Mouse (Mus musculus): ENCODE data around the gene Ppp2r2c. TPM values are rescaled to one million over a fixed set of nuclear protein-coding genes. Genes with fewer than 3 reads are reported as not detected.

The Ppp2r2c gene
- polyA plus RNA-seq, 1 experiment from 2014 or later = 1.2 TPM

GRCm38 (mm10) chr5:36889380-36889886 is 21.1 kb downstream of the Ppp2r2c start:
- H3K9ac ChIP-seq (ENCODE audit: low read length) = no peak overlapping the region
- H3K36me3 ChIP-seq (ENCODE audit: control insufficient read depth, insufficient read depth, low read length) = no peaks in the 10 kb centered on the region
- DNase-seq (ENCODE audit: low spot score, missing footprints) (no peak), ATAC-seq (ENCODE audit: low FRiP score) (no peak)
- peaks cover 4% of the 10 kb centered on the region; the same call in 1 of the 2 replicates for H3K4me1 ChIP-seq (ENCODE audit: control insufficient read depth, insufficient read depth, low read length)
- 78% methylated on average over 2 of the region's 2 CpGs for WGBS
- H3K9me3 ChIP-seq (ENCODE audit: control insufficient read depth, low read length) = no peaks in the 10 kb centered on the region
- H3K27ac ChIP-seq (ENCODE audit: low read depth, low read length) = no peak overlapping the region
- H3K4me3 ChIP-seq (ENCODE audit: low read depth, low read length) = no peak overlapping the region
- no peak overlapping the region for H3K4me2 ChIP-seq
- H3K27me3 ChIP-seq (ENCODE audit: control insufficient read depth, insufficient read depth, low read length) = no peaks in the 10 kb centered on the region

GRCm38 (mm10) chr5:36890794-36891193 is 22.5 kb downstream of the Ppp2r2c start:
- Histone ChIP-seq H3K4me1 (ENCODE audit: control insufficient read depth, insufficient read depth, low read length) (peaks cover 4% of the 10 kb centered on the region; the same call in 1 of the 2 replicates), H3K9me3 (ENCODE audit: control insufficient read depth, low read length) (no peaks in the 10 kb centered on the region), H3K27ac (ENCODE audit: low read depth, low read length) (no peak overlapping the region), H3K36me3 (ENCODE audit: control insufficient read depth, insufficient read depth, low read length) (no peaks in the 10 kb centered on the region), H3K4me2 (no peak overlapping the region), H3K4me3 (ENCODE audit: low read depth, low read length) (no peak overlapping the region), H3K27me3 (ENCODE audit: control insufficient read depth, insufficient read depth, low read length) (no peaks in the 10 kb centered on the region), H3K9ac (ENCODE audit: low read length) (no peak overlapping the region)
- WGBS = 38% methylated on average over 9 of the region's 9 CpGs
- peak; percentile 30; the same call in 1 of the 2 replicates for ATAC-seq (ENCODE audit: low FRiP score)
- DNase-seq (ENCODE audit: low spot score, missing footprints) = no peak

DNA sequence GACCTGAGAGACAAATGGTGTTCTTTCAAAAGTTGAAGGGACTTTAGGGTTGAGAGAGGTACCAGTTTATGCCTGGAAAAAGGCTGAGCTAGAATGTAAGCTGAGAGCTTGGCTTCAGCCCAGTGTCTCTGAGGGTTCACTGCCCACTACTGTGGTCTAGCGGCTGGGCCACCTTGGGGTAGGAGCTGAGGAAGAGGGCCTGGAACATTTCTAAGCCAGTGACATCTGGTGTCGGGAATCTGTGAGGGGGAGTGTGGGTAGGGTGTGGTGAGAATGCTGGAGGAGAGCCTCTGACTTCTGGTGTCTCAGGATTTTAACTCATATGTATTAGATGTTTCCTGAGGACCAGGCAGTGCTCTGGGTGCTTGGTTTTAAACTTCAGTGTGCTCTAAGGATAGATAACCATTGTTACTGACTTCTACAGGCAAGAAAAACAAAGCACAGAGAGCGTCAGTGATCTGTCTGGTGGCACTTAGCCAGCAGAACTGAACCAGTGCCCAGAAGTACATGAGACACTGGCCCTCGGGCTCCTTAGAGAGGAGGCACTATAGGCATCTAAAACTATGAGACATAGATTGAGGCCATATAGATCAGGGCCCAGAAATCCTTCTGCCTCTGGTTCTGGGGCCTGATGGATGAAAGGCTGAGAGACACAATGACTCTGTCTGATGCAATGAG is 23.6 kb downstream of the Ppp2r2c start:
- no peak overlapping the region for H3K4me3 ChIP-seq (ENCODE audit: low read depth, low read length)
- ATAC-seq (ENCODE audit: low FRiP score) (no peak), DNase-seq (ENCODE audit: low spot score, missing footprints) (no peak)
- peaks cover 4% of the 10 kb centered on the region; the same call in 1 of the 2 replicates for H3K4me1 ChIP-seq (ENCODE audit: control insufficient read depth, insufficient read depth, low read length)
- no peaks in the 10 kb centered on the region for H3K36me3 ChIP-seq (ENCODE audit: control insufficient read depth, insufficient read depth, low read length)
- 71% methylated on average over 4 of the region's 4 CpGs for WGBS
- H3K27ac ChIP-seq (ENCODE audit: low read depth, low read length) = no peak overlapping the region
- no peaks in the 10 kb centered on the region for H3K9me3 ChIP-seq (ENCODE audit: control insufficient read depth, low read length)
- no peak overlapping the region for H3K9ac ChIP-seq (ENCODE audit: low read length)
- no peaks in the 10 kb centered on the region for H3K27me3 ChIP-seq (ENCODE audit: control insufficient read depth, insufficient read depth, low read length)
- no peak overlapping the region for H3K4me2 ChIP-seq

DNA sequence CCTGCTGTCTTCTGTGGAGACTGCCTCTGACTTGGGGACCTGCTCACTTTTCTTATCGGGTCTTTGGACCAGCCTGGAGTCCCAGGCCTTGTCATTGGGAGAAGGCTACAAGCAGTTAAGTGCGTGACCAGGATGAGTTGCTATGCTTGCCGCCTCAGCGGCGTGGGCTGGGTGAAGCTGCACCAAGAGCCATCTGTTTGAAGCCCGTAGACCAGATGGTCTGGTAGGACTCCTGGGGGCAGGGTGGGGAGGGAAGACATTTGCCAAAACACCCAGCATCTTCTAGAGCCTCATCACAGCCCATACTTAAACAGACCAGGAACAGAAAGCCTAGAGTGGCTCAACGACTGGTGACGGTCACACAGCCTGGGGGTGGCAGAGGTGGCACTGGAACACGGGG is 24.9 kb downstream of the Ppp2r2c start:
- ATAC-seq (ENCODE audit: low FRiP score) (no peak), DNase-seq (ENCODE audit: low spot score, missing footprints) (no peak)
- Histone ChIP-seq H3K4me3 (ENCODE audit: low read depth, low read length) (no peak overlapping the region), H3K4me2 (no peak overlapping the region), H3K36me3 (ENCODE audit: control insufficient read depth, insufficient read depth, low read length) (no peaks in the 10 kb centered on the region), H3K4me1 (ENCODE audit: control insufficient read depth, insufficient read depth, low read length) (0 out of 2 replicates have a peak, but pooled peaks cover 2% of the 10 kb centered on the region), H3K27me3 (ENCODE audit: control insufficient read depth, insufficient read depth, low read length) (no peaks in the 10 kb centered on the region), H3K9me3 (ENCODE audit: control insufficient read depth, low read length) (no peaks in the 10 kb centered on the region), H3K9ac (ENCODE audit: low read length) (no peak overlapping the region), H3K27ac (ENCODE audit: low read depth, low read length) (no peak overlapping the region)
- 82% methylated on average over 9 of the region's 9 CpGs for WGBS

- H3K4me2 ChIP-seq = no peak overlapping the region
- no peak for DNase-seq (ENCODE audit: low spot score, missing footprints)
These were observed 25.8 kb downstream of the Ppp2r2c start for GRCm38 (mm10) chr5:36894070-36894469.

DNA sequence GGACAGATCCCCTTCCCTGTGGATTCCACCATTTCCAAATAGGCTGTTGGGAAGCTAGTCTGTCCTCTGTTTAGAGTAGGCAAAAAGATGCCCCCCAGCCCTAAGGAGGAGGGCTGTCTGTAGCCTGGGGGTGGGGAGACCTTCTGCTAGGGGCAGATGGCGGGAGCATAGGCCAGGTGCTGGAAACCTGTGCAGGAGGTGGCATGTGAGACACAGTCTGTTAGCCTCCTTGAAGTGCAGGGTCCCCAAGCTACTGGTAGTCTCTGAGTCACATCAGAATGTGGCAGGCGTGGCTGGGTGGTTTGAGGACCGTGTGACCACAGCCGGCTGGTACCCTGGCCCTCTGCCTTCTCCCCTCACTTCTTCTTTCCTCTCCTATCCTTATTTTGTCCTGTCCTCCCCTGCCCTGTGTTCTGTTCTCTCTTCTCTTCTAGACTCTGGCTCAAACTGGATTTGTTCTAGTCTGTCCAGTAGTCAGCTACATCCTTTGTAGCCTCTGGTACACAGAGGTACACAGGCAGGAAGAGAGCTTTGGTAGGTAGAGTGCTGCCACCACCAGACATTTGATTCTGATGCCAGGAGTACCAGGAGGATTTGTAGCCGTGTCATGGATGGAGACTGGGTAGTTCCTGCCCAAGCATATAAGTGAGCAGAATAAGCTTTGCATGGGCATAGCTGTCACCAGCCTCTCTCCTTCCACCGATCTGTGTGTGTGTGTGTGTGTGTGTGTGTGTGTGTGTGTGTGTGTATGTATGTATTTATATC is 26.5 kb downstream of the Ppp2r2c start:
- Histone ChIP-seq H3K9me3 (ENCODE audit: control insufficient read depth, low read length) (no peaks in the 10 kb centered on the region), H3K27me3 (ENCODE audit: control insufficient read depth, insufficient read depth, low read length) (no peaks in the 10 kb centered on the region), H3K4me2 (no peak overlapping the region), H3K9ac (ENCODE audit: low read length) (no peak overlapping the region), H3K27ac (ENCODE audit: low read depth, low read length) (no peak overlapping the region), H3K4me3 (ENCODE audit: low read depth, low read length) (no peak overlapping the region), H3K4me1 (ENCODE audit: control insufficient read depth, insufficient read depth, low read length) (0 out of 2 replicates have a peak, but pooled peaks cover 2% of the 10 kb centered on the region), H3K36me3 (ENCODE audit: control insufficient read depth, insufficient read depth, low read length) (no peaks in the 10 kb centered on the region)
- ATAC-seq (ENCODE audit: low FRiP score) (no peak), DNase-seq (ENCODE audit: low spot score, missing footprints) (no peak)
- 85% methylated on average over 6 of the region's 6 CpGs for whole genome bisulfite sequencing

More at GRCm38 (mm10) chr5:36894070-36894469, 25.8 kb downstream of the Ppp2r2c start:
- Histone ChIP-seq H3K27ac (ENCODE audit: low read depth, low read length) (no peak overlapping the region), H3K4me1 (ENCODE audit: control insufficient read depth, insufficient read depth, low read length) (0 out of 2 replicates have a peak, but pooled peaks cover 2% of the 10 kb centered on the region), H3K27me3 (ENCODE audit: control insufficient read depth, insufficient read depth, low read length) (no peaks in the 10 kb centered on the region), H3K36me3 (ENCODE audit: control insufficient read depth, insufficient read depth, low read length) (no peaks in the 10 kb centered on the region), H3K9me3 (ENCODE audit: control insufficient read depth, low read length) (no peaks in the 10 kb centered on the region), H3K9ac (ENCODE audit: low read length) (no peak overlapping the region; the same call in 1 of the 2 replicates), H3K4me3 (ENCODE audit: low read depth, low read length) (no peak overlapping the region)
- no peak for ATAC-seq (ENCODE audit: low FRiP score)
- 68% methylated on average over 10 of the region's 10 CpGs for WGBS

- H3K4me3 ChIP-seq (ENCODE audit: low read depth, low read length) = no peak overlapping the region
- ATAC-seq (ENCODE audit: low FRiP score) (no peak), DNase-seq (ENCODE audit: low spot score, missing footprints) (no peak)
- no peaks in the 10 kb centered on the region for H3K36me3 ChIP-seq (ENCODE audit: control insufficient read depth, insufficient read depth, low read length)
- 85% methylated on average over 10 of the region's 10 CpGs for WGBS
- no peaks in the 10 kb centered on the region for H3K27me3 ChIP-seq (ENCODE audit: control insufficient read depth, insufficient read depth, low read length)
- H3K4me2 ChIP-seq = no peak overlapping the region
- no peak overlapping the region for H3K9ac ChIP-seq (ENCODE audit: low read length)
- no peaks in the 10 kb centered on the region for H3K9me3 ChIP-seq (ENCODE audit: control insufficient read depth, low read length)
- H3K4me1 ChIP-seq (ENCODE audit: control insufficient read depth, insufficient read depth, low read length) = no peaks in the 10 kb centered on the region
- H3K27ac ChIP-seq (ENCODE audit: low read depth, low read length) = no peak overlapping the region
These were observed 27.6 kb downstream of the Ppp2r2c start for GRCm38 (mm10) chr5:36895621-36896573.

- Histone ChIP-seq H3K9ac (ENCODE audit: low read length) (no peak overlapping the region), H3K27me3 (ENCODE audit: control insufficient read depth, insufficient read depth, low read length) (no peaks in the 10 kb centered on the region), H3K4me1 (ENCODE audit: control insufficient read depth, insufficient read depth, low read length) (no peaks in the 10 kb centered on the region), H3K9me3 (ENCODE audit: control insufficient read depth, low read length) (no peaks in the 10 kb centered on the region), H3K36me3 (ENCODE audit: control insufficient read depth, insufficient read depth, low read length) (no peaks in the 10 kb centered on the region), H3K4me2 (no peak overlapping the region), H3K4me3 (ENCODE audit: low read depth, low read length) (no peak overlapping the region), H3K27ac (ENCODE audit: low read depth, low read length) (no peak overlapping the region)
- 91% methylated on average over 8 of the region's 8 CpGs for WGBS
- ATAC-seq (ENCODE audit: low FRiP score) (no peak), DNase-seq (ENCODE audit: low spot score, missing footprints) (no peak)
These were observed 29.7 kb downstream of the Ppp2r2c start for GRCm38 (mm10) chr5:36897999-36898398.

All from midbrain, embryonic 11.5 days (tissue).